Mouse (Mus musculus): ENCODE measurements around the gene Phpt1.

The Phpt1 gene

DNA sequence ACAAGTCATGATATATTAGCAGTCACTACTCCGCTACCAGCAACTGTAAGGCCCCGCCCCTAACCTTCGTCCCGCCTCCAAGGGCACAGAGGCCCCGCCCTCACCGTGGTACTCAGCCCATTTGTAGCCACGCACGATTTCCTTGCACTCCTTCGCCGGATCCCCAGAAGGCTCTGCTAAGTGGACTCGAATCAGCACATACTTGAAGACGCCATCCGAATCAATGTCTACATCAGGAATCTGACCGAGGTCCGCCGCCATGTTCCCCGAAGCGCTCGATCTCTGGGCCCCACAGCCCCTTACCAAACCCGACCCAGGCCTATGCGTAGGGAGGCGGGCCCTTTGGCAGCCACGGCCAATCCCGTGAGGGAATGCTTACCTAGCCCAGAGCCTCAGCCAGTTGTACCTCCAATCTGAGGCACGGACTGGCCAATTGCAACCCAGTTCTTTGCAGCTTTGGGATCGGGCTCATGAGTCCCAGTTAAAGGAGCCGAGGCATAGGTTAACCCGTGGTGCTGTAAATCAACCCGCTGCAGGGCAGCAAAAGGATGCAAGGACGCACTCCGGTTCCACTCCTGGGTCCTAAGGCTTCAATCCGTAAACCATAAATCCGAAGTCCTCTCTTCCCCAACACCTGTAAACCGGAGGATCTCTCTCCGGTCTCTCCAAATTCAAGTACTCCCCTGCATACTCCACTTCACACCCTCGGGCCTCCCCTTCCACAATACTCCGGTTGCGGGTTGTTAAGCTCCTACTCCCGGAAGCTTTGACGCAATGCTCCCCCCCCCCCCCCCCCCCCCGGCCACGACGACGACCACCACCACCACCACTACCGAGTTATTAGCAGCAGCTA, at the start of gene Phpt1, which contains the start of gene Mamdc4:
TSS of gene Phpt1 (minus strand) at position 646 of the 853 bp plus-strand sequence.
TSS of gene Mamdc4 (minus strand) at position 267 of the 853 bp plus-strand sequence.
- peak; percentile 95 to 97 for DNase-seq

DNA sequence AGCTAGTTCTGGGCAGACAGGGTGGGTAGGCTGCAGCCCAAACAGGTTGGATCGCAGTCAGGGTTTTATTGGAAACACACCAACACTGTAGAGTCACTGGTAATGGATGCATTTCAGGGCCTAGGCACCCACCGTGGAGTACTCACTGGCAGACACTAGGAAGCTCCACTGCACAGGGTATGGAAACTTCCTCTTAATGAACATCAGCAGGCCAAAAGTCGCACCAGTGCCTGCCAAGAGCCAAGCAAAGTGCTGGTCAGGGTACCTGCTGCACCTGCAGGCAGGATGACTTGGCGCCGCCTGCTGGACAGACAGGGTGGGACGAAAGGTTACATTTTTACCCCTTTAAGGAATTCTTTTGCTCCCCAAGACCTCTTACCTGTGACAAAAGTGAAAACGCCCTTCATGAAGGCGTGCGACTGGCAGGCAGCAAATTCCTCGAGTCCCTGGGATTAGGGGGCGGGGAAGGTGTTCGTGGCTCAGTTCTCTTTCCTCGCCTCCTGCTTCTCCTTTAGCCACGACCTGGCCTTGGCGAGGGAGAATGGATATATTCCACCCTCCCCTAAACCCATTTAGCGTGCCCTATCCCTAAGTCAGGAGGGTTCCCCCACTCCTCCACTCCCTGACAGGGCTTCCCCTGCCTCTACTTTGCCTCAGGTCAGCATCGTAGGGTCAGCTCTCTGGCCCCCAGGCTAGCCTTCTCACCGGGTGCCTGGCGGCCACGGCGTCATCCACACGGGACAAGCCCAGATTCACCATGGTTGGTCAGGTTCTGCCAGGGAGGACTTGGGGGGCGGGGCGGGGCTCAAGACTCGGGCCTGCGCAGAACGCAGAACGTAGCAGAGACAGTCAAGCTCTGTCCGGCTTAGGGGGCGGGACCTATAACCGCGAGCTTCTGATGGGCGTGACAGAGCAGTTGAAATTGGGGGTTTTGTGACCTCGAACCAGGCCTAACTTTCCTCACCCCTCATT, 46.5 kb upstream of the Phpt1 start, which contains the start of gene Tmem141:
TSS of gene Tmem141 (minus strand) at position 777 of the 972 bp plus-strand sequence.
- peak; percentile 94 for DNase-seq

DNA sequence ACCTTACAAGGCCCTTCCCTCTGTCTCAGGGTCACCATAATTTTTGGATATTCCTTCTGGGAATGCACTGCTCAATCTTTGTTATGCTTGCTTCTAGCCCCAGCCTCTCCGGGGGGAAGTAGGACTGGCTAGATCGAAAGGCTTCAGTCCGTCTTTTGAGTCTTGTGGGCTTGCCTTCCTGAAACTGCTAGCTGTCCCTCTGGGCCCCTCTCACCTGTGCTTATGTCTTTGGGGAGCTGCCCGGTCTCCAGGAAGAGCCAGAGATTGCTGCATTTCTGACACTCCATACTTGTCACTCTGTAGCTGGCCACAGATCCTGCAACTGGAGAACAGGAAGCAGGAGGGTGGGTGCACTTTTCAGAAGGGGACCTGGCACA, 45.8 kb upstream of the Phpt1 start:
- no peak for DNase-seq

GRCm38 (mm10) chr2:25620386-25620785, 45.4 kb upstream of the Phpt1 start:
- DNase-seq: no peak

DNA sequence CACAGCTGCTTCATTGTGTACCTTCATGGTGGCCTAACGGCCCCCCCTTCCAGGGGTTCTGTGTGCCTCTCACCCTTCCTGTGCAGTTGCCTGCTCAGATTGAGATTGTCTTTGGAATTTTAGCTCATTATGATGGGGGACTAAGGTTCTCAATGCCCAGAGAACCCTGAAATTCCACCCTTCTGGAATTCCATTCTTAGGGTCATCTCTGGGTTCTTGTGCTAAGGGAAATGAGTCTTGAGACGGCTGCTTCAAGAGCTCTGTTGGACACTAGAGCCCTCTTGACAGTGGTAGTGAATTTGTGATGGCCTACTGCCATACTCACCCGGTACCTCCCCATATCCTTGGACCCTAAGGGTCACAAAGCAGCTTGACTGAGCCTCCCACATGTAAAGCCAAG, 42.6 kb upstream of the Phpt1 start, which contains the start of gene Ccdc183:
TSS of gene Ccdc183 (minus strand) at position 101 of the 400 bp plus-strand sequence.
- DNase-seq: no peak

GRCm38 (mm10) chr2:25616398-25616797, 41.4 kb upstream of the Phpt1 start:
- DNase-seq: peak; percentile 53 to 61

- no peak for DNase-seq
Measured at GRCm38 (mm10) chr2:25608671-25609070, 33.6 kb upstream of the Phpt1 start.

- DNase-seq: peak; percentile 93 to 95
Measured at GRCm38 (mm10) chr2:25607761-25608622, 33.0 kb upstream of the Phpt1 start, which contains the start of gene Rabl6. TSS of gene Rabl6 (minus strand) at chr2:25608521.

DNA sequence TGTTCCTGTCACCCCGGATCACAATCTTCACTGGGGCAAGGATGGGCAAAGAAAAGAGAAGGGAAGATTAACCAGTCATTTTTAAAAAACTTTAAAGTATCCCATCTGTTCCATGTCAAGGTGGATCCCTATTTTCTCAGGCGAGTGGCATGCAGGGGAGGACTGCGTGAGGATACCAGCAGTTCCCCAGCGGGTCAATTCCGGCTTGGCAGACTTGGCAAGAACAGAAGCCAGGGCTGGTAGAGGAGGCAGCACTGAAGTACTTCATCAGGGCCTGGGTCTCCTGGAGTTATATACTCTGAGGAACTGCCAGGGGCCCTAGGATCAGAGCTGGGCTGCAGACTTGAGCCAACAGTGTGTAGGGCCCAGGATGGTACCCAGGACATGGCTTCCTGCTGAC, 27.5 kb upstream of the Phpt1 start:
- DNase-seq: peak in 1 of 2 experiments; percentile 33

DNA sequence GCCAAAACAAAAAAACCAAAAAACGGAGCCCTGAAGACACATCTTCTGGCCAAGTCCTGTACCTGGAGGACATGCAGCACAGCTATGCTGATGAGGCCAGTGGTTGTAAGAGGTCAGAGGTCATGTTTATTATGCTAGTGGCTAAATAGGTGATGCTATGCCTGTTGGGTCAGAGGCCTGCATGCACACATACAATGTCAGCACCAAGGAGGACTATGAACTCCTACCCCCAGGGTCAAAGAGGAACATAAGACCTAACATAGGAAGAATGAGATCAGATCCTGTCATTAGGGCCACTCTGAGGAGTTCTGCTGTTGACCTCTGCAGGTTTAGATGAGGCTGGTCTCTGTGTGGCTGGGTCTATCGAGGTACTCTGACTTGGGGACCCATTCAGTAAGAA, 25.0 kb upstream of the Phpt1 start:
- DNase-seq: no peak

DNA sequence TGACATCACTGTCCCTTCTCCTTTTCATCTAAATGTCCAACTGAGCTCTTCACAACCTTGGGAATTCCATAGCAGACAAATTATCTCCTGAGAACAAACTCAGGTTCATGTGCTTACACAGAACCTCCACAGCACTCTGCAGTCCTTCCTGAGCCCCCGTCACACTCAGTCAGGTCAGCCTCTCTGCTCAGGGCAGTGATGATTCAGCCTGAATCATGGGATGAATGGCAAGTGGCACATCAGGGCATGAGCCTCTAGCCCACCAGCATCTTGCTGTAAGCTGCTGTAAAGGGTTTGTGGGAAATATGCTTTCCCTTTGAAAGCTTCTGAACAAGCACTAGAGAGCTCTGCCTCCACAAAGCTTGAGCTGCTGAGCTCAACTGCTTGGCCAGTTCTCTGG, 23.7 kb upstream of the Phpt1 start:
- DNase-seq: no peak

GRCm38 (mm10) chr2:25596765-25597510, 21.9 kb upstream of the Phpt1 start:
- no peak for DNase-seq

GRCm38 (mm10) chr2:25591863-25592262, 16.8 kb upstream of the Phpt1 start:
- peak; percentile 64 to 73 for DNase-seq

DNA sequence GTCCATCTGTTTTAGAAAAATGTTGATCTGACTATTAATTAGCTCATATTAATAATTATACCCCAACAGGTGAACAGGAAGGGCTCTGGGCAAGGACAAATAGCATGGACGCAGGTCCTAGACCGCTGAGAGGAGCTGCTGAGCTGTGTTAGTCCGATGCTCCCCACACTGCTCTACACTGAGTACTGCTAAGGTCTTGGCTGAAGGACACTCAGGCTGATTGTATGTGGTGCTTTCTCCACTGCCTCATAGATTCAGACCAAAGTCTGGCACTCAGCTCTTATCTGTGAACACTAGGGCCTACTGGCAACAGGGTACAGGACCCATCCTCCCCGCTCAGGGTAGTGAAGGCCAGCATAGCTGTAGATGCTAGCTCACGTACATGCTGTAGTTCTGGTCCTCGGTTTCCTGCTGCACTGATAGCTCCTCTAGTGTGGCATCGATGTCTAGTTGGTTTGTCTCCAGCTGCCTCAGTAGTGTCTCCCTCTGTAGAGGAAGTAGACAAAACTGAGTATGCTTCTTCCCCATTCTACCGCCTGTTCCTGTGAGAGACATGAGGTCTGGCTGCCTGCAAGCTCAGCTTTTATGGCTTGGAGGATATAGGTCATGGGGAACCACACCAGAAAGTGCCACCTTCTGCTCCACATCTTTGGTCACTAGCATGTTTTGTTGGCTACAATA, 13.3 kb upstream of the Phpt1 start:
- DNase-seq: no peak

DNA sequence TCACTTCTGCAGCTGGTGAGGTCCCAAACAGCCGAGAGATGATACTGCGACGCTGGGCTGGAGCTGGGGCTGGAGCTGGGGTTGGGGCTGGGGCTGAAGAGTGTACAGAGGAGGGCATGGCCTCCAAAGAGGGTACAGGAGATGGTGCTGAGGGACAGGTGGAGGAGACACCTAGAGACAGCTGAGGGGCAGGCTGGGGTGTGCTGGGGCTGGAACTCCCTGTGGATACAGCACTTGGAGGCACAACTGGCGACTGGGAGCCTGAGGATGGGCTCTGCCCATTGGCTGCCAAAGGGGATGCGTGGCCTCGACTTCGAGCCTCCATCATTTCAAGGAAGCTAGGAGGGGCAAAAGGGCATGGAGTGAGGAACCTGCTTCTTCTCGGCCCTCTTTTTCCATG, 12.3 kb upstream of the Phpt1 start:
- DNase-seq: no peak

DNA sequence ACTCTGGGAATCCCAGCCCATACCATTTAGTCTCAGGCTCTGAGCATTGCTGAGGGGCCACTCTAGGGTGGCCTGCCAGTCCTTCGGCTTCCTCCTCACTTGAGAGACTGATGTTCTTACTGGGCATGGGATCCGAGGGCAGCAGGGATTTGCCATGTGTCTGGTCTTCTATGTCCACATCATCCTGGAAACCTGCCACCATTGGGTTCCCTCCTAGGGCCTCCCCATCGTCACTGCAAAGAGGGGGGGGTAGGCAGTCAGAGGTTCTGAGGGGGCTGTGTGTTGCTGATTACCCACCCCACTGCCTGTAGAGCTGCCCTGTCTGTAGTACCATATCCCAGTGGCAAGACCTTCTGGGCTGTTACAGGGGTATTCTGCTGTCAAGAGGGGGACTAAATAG, 10.6 kb upstream of the Phpt1 start:
- DNase-seq: peak in 1 of 2 experiments; percentile 63

DNA sequence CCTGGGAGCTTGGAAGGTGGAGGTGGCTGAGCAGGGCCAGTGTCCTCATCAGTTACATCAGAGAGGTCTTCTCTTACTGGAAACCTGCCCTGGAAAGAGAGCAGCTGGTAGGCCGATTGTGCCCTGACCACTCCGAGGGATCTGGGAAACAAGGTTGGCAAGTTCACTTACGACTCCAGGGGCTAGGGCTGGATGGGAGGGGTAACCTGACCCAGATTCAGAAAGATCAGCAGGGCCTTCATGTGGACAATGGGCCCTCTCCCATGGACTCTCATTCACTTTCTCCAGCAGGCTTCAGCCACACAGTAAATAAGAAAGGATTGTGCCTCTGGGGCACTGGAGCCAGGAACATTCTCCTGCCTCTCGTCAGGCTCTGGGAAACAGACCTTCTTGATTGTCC, 9.8 kb upstream of the Phpt1 start:
- DNase-seq: peak in 1 of 2 experiments; percentile 33

DNA sequence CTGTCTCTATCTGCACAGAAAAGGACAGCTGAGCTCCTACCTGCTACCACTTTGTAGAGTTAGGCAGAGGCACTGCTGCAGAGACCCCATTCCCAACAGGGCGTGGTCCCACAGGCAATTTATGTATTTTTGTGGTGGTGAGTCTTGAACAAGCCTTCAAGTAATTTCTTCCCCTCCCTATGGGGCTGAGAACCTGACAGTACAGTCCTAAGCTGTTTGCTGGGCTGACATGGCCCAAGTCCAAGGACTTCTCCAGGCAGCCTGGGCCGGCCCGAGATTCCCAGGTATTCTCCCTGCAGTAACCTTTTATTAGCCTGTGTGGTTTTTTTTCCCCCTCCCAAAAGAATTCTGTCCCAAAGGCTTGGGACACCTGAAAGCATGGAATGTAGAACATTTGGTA, 9.1 kb upstream of the Phpt1 start:
- DNase-seq: peak; percentile 63 to 67

GRCm38 (mm10) chr2:25583571-25583970, 8.5 kb upstream of the Phpt1 start:
- peak; percentile 45 to 55 for DNase-seq

DNA sequence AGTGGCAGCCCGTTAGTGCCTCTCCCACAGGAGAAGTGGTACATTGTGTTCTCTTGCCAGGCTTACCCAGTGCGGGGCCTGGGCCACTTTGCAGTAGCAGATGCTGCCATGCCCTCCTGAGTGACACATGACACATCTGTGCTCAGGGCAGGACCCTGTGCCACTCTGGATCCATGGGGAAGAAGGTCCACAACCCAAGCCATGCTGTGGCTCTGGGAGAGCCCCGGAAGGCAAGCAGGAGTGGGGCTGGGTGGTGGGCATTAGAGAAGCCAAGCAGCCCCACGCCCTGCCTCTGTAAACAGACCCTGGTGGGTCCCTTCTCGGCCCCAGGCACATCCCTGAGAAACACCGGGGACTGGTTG, 8.1 kb upstream of the Phpt1 start:
- DNase-seq: peak; percentile 47 to 48
